Mouse (Mus musculus) embryonic fibroblast, embryonic 13.5 days (primary cell): ENCODE measurements at regions not wholly inside any gene's neighbourhood (a gene's known extent, or its start where the extent isn't known, plus 50 kb on each side); places are given as distances from the start of the nearest gene placed in this dataset.

Experiments used
- CTCF ChIP-seq: IDR thresholded peaks from 2 replicates; pipeline ENCODE4 v1.5.1; 2011; ENCODE audit warnings: mild to moderate bottlenecking, control low read depth, low read length, moderate library complexity, borderline replicate concordance; ENCODE audit not compliant: insufficient read depth
- POLR2A ChIP-seq: IDR thresholded peaks from 2 replicates; pipeline ENCODE4 v1.6.1; 2011; ENCODE audit warnings: low read depth, mild to moderate bottlenecking, control low read depth, low read length, moderate library complexity

DNA sequence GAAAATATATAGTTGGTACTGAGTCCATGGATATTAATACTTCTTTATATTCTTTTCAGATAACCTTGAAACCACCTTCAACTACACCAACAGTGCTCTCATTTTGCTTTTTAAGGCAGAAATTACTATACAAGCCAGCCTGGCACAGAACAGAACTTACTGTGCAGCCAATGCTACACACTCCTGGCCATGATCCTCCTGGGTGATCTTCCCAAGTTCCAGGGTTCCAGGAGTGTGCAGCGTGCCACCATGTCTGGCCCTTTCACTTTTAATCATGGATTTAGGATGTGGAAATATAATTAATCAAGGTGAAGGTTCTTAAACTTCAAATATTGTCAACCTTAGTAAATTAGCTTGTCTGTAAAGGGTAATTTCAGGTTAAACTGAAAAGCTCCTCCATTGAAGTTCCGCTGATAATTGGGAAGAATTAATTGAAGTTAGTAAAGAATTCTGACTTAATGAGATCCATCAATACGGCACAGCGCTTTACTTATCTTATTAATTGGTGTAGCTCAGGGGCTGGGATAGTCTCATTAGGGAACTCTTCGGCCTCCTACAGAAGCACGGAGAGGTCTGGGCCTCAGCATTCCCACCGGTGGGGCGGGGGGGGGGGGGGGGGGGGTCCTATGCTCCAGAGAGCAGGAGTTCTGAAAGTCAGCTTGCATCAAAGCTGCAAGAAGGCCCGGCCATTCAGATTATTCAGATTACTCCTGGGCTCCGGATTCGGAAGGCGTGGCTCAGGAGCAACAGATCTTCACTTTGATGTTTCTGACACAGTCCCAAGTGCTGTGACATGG, 166.1 kb upstream of the Spats2l start:
- TF ChIP-seq POLR2A (no peak), CTCF (no peak)
